Mouse (Mus musculus) testis, adult 10 weeks (tissue): Measurements from ENCODE around the gene Mup17. TPM values are rescaled to one million over a fixed set of nuclear protein-coding genes. Genes with fewer than 3 reads are reported as not detected.

Source experiments
- polyA plus RNA-seq: library from polyadenylated mRNA; stranded (reverse); fragments of 350-450 nt; fragmentation: Illumina TruSeq; extraction: RNeasy Lipid Tissue Mini Kit (QIAGEN cat#74804); gene quantifications from one replicate; pipeline ENCODE4 v1.2.3, GENCODE M21; 2014; ENCODE audit warnings: low read depth, low replicate concordance

The Mup17 gene
- polyA plus RNA-seq = 0.24 TPM

DNA sequence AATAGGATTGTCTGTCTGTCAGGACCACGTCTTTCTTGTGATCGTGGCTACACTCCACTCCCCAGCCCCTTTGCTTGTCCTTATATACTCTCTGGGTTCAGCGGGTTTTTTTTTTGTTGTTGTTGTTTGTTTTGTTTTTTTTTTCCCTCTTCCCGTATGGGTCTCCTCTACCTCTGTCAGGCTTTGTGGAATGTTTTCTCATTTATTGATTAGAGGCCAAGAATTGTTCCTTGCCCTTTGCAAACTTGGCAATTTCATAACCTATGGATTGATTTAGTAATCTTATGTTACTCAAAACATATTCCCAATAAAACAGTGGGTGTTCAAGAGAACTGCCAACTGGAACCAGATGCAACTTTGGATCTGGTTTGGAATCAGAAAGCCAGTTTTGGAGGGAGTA, at the start of gene Mup17:
Gene Mup17, minus strand, starts transcription at position 101 of the 400 bp plus-strand sequence.

Other genes starting within 250 kb of the Mup17 start
- gene Mup15, start 156.1 kb downstream of the Mup17 start, polyA plus RNA-seq = not detected
- gene Mup16, start 76.3 kb downstream of the Mup17 start, polyA plus RNA-seq = not detected
- not detected for gene Mup18, start 78.3 kb upstream of the Mup17 start, polyA plus RNA-seq
- gene Mup19, start 186.4 kb upstream of the Mup17 start, polyA plus RNA-seq = 0.34 TPM
- not detected for gene Mup5, start 239.4 kb upstream of the Mup17 start, polyA plus RNA-seq